Mouse (Mus musculus) erythroblast, embryonic 14.5 days (primary cell): Measurements from ENCODE around the gene Clca3a1. TPM values are rescaled to one million over a fixed set of nuclear protein-coding genes. Genes with fewer than 3 reads are reported as not detected.

Source experiments
- H3K27me3 ChIP-seq: 2 replicates; pipeline ENCODE4 v1.6.1; 2012; ENCODE audit warnings: inconsistent platforms; ENCODE audit not compliant: control insufficient read depth
- H3K36me3 ChIP-seq: 2 replicates; pipeline ENCODE4 v1.6.1; 2012; ENCODE audit warnings: mild to moderate bottlenecking, inconsistent platforms; ENCODE audit not compliant: control insufficient read depth
- H3K4me1 ChIP-seq: 2 replicates; pipeline ENCODE4 v1.6.1; 2012; ENCODE audit warnings: inconsistent platforms; ENCODE audit not compliant: control insufficient read depth
- H3K4me3 ChIP-seq: replicated peaks from 2 replicates; pipeline ENCODE3; 2012; ENCODE audit warnings: moderate library complexity, mild to moderate bottlenecking, inconsistent platforms
- H3K9me3 ChIP-seq: 2 replicates; pipeline ENCODE4 v1.6.1; 2012; ENCODE audit warnings: low read length, inconsistent platforms, mixed read lengths; ENCODE audit not compliant: control insufficient read depth
- GATA1 ChIP-seq: IDR thresholded peaks from 2 replicates; pipeline ENCODE4 v1.6.1; 2012; ENCODE audit warnings: low read length, inconsistent platforms, mixed read lengths
- TAL1 ChIP-seq: IDR thresholded peaks from 3 replicates; pipeline ENCODE4 v1.6.1; 2012; ENCODE audit warnings: low read length, inconsistent platforms, mixed read lengths
- polyA plus RNA-seq: library from polyadenylated mRNA; stranded (reverse); fragments of >175 nt; gene quantifications from 2 replicates; pipeline ENCODE4 v1.2.3, GENCODE M21; 2012

The Clca3a1 gene
- polyA plus RNA-seq, 1 experiment = not detected

- Histone ChIP-seq H3K9me3 (no peaks in the 10 kb centered on the region), H3K36me3 (peaks cover 29% of the 10 kb centered on the region), H3K4me1 (peaks cover 63% of the 10 kb centered on the region), H3K4me3 (peak within 1 kb of the TSS; percentile 90), H3K27me3 (no peaks in the 10 kb centered on the region)
- no peak for TF ChIP-seq GATA1
- no peak for TF ChIP-seq TAL1
Measured at GRCm38 (mm10) chr3:144719901-144720747, 40.7 kb downstream of the Clca3a1 start, which contains the start of gene Sh3glb1. Gene Sh3glb1 (minus strand): TSS chr3:144720335.

DNA sequence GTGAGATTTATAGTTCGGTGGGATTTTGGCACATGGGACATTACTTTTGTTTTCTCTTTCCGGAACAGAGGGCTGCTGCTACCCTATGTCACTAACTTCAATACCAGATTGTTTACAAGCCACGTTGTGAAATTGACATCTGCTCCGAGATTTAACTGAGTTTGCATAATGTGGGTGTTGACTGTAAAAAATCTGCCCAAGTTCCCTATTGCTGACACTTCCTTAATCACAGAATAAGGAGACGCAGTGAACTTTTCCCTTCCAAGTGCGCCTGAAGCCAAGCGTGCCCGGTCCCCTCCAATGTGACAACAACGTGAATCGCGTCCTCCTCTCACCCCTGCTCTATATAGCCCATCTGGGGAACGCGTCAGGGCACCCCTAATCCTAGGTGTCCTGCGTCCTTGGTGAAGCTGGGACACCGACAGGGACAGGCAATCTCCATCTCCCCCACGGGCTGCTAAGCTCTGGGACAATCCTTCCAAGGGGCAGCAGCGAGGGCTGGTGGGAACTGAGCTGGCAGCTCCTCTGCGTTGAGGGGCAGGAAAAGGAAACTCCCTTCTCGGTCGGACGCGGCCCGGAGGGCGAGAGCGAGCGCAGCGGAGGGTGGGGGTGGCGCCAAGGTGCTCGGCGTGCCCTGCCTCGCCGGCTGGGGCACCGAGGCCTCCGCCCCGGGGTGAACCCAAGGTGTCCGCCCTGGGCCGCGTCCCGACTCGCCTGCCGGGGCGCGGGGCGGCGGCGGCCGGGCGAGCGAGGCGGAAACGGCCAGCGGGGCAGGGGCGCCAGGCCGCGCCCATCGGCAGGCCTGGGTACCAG, 41.5 kb downstream of the Clca3a1 start:
- TF ChIP-seq GATA1 (no peak), TAL1 (no peak)
- H3K4me1 ChIP-seq = peaks cover 70% of the 10 kb centered on the region

GRCm38 (mm10) chr3:144718706-144719087, 42.1 kb downstream of the Clca3a1 start:
- no peaks in the 10 kb centered on the region for H3K27me3 ChIP-seq
- H3K36me3 ChIP-seq = peaks cover 44% of the 10 kb centered on the region
- H3K4me1 ChIP-seq = peaks cover 75% of the 10 kb centered on the region
- peak overlapping the region; percentile 90 for H3K4me3 ChIP-seq
- TF ChIP-seq GATA1 (no peak), TAL1 (no peak)
- no peaks in the 10 kb centered on the region for H3K9me3 ChIP-seq

More for the DNA sequence above, 41.5 kb downstream of the Clca3a1 start:
- H3K36me3 ChIP-seq = peaks cover 38% of the 10 kb centered on the region
- no peaks in the 10 kb centered on the region for H3K9me3 ChIP-seq
- no peaks in the 10 kb centered on the region for H3K27me3 ChIP-seq
- H3K4me3 ChIP-seq = peak overlapping the region; percentile 90

GRCm38 (mm10) chr3:144717835-144718234, 42.9 kb downstream of the Clca3a1 start:
- peaks cover 73% of the 10 kb centered on the region for H3K4me1 ChIP-seq
- H3K4me3 ChIP-seq = peak overlapping the region; percentile 90
- peaks cover 52% of the 10 kb centered on the region for H3K36me3 ChIP-seq
- no peaks in the 10 kb centered on the region for H3K27me3 ChIP-seq
- H3K9me3 ChIP-seq = no peaks in the 10 kb centered on the region
- TF ChIP-seq TAL1 = no peak
- TF ChIP-seq GATA1 = no peak

DNA sequence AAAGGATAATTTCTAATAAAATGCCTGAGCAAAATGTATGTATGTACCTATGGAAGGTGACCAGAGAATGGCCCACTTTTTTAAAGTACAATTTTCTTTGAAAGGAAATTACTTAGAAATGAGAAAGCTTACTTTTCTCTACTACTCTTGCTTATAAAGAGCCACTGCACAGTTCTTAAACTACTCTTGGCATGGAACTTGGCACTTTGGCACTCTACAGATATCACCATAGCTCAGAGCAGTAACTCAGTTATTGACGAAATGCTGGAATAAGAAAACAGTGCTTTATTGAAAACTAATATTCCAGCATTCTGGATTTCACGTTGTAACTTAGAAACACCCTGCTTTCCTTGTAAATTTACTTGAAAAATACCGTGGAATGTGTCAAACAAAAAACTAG, 43.7 kb downstream of the Clca3a1 start:
- H3K27me3 ChIP-seq = no peaks in the 10 kb centered on the region
- no peak for TF ChIP-seq TAL1
- no peak for TF ChIP-seq GATA1
- H3K9me3 ChIP-seq = no peaks in the 10 kb centered on the region
- H3K4me1 ChIP-seq = peaks cover 67% of the 10 kb centered on the region
- peaks cover 59% of the 10 kb centered on the region for H3K36me3 ChIP-seq
- peak overlapping the region; percentile 90 for H3K4me3 ChIP-seq

GRCm38 (mm10) chr3:144715901-144716300, 44.9 kb downstream of the Clca3a1 start:
- peaks cover 60% of the 10 kb centered on the region for H3K4me1 ChIP-seq
- peak overlapping the region; percentile 29 for H3K4me3 ChIP-seq
- no peaks in the 10 kb centered on the region for H3K9me3 ChIP-seq
- H3K27me3 ChIP-seq = no peaks in the 10 kb centered on the region
- TF ChIP-seq GATA1 (no peak), TAL1 (no peak)
- H3K36me3 ChIP-seq = peaks cover 72% of the 10 kb centered on the region

- Histone ChIP-seq H3K4me1 (peaks cover 55% of the 10 kb centered on the region), H3K36me3 (peaks cover 80% of the 10 kb centered on the region)
- TF ChIP-seq TAL1 = no peak
Measured at GRCm38 (mm10) chr3:144715033-144715432, 45.7 kb downstream of the Clca3a1 start.

GRCm38 (mm10) chr3:144714606-144715005, 46.2 kb downstream of the Clca3a1 start:
- Histone ChIP-seq H3K4me1 (peaks cover 55% of the 10 kb centered on the region), H3K36me3 (peaks cover 85% of the 10 kb centered on the region), H3K4me3 (no peak overlapping the region), H3K27me3 (no peaks in the 10 kb centered on the region), H3K9me3 (no peaks in the 10 kb centered on the region)
- TF ChIP-seq TAL1 (no peak), GATA1 (no peak)

More at GRCm38 (mm10) chr3:144715033-144715432, 45.7 kb downstream of the Clca3a1 start:
- no peaks in the 10 kb centered on the region for H3K9me3 ChIP-seq
- no peaks in the 10 kb centered on the region for H3K27me3 ChIP-seq
- H3K4me3 ChIP-seq = no peak overlapping the region

GRCm38 (mm10) chr3:144714126-144714525, 46.7 kb downstream of the Clca3a1 start:
- TF ChIP-seq GATA1 (no peak), TAL1 (no peak)
- Histone ChIP-seq H3K36me3 (peaks cover 89% of the 10 kb centered on the region), H3K27me3 (no peaks in the 10 kb centered on the region), H3K4me3 (no peak overlapping the region), H3K9me3 (no peaks in the 10 kb centered on the region), H3K4me1 (peaks cover 53% of the 10 kb centered on the region)
